Mouse (Mus musculus): ENCODE measurements around the gene Mapk14.

Gene Mapk14

DNA sequence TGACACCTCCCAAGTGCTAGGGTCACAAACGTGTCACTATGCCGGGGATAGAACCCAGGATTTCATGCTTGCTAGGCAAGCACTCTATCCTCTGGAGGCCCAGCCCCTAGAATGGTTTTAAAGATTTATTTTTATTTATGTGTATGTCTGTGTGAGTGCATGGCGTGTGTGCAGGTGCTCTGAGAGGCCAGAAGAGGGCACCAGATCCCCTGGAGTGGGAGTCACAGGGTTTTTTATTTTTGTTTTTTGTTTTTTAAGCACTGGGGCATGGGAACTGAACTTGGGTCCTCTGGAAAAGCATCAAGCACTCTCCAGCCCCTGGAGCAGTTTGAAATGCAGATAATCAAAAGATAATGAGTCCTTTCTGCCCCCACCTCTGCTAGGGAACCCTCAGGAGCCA lies 85.7 kb downstream of the Mapk14 start:
- no peak for DNase-seq (ENCODE audit: inconsistent age in 2 of 2, low spot score in 1 of 2)

GRCm38 (mm10) chr17:28777231-28778005 lies 86.3 kb downstream of the Mapk14 start:
- DNase-seq (ENCODE audit: inconsistent age in 2 of 2, low spot score in 1 of 2) = peak in 1 of 2 experiments; percentile 75

GRCm38 (mm10) chr17:28779735-28780134 lies 88.6 kb downstream of the Mapk14 start:
- DNase-seq (ENCODE audit: inconsistent age in 2 of 2, low spot score in 1 of 2) = peak in 1 of 2 experiments; percentile 75

- DNase-seq (ENCODE audit: inconsistent age in 2 of 2, low spot score in 1 of 2) = peak; percentile 91 to 93
These were observed 89.7 kb downstream of the Mapk14 start for GRCm38 (mm10) chr17:28780836-28781235.

- peak; percentile 51 to 74 for DNase-seq (ENCODE audit: inconsistent age in 2 of 2, low spot score in 1 of 2)
These were observed 90.3 kb downstream of the Mapk14 start for GRCm38 (mm10) chr17:28781290-28782045.

DNA sequence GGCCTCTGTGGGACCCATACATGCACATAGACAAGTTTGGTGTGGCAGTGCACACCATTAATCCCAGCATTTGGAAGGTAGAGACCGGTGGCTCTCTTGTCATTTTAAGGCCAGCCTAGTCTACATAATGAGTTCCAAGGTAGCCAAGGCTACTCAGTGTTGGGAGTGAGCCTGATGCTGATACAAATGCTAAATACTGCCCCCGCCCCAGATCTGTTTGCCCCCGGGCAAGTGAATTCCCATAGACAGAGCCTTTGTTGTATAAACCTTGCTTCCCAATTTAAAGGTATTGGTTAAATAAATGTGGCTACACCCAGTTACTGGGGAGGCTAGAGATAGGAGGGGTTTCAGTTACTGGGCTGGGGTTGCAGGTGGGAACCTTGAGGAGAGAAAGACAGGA lies 93.9 kb downstream of the Mapk14 start:
- no peak for DNase-seq (ENCODE audit: inconsistent age in 2 of 2, low spot score in 1 of 2)

DNA sequence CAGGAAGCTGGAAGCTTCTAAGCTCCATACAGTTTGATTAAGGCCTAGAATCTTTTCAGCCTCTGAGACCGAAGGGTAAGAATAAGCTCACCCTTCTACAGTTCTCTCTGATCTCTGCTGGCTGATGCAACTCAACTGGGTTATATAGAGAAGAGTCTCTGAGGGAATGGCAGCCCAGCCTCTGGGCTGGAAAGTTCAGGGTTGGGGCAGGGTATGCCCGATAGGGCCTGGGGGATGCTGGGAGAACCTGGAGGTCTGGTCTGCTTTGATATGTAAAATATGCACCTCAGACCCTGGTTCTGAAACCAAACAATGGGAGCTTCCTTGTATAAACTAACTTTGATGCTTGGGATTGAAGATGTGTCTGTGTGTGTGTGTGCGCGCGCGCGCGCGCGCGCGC lies 96.4 kb downstream of the Mapk14 start:
- DNase-seq (ENCODE audit: inconsistent age in 2 of 2, low spot score in 1 of 2) = no peak

GRCm38 (mm10) chr17:28797031-28797430 lies 105.9 kb downstream of the Mapk14 start:
- no peak for DNase-seq (ENCODE audit: inconsistent age in 2 of 2, low spot score in 1 of 2)

Data from adrenal gland, adult (tissue).